Mouse (Mus musculus): ENCODE results near the gene Gm9913. TPM values are rescaled to one million over a fixed set of nuclear protein-coding genes. Genes with fewer than 3 reads are reported as not detected.
A peak's percentile ranks its signal among the peaks of the same experiment; 100 is the strongest.

Gm9913 gene
- polyA plus RNA-seq (2015; fragmentation: Nextera tagmentation; extraction: Ambion mirVana), result 0.34 and 0.39 TPM in 2 replicates

GRCm38 (mm10) chr2:125505006-125505745 lies at the start of gene Gm9913:
Gm9913 (plus strand) TSS chr2:125505089.
- WGBS, result 3% methylated on average over 44 of the region's 45 CpGs
- no peak for ATAC-seq
- no peaks in the 10 kb centered on the region for H3K9me3 ChIP-seq (ENCODE audit: control insufficient read depth)
- H3K36me3 ChIP-seq (ENCODE audit: control insufficient read depth, insufficient read depth), result no peaks in the 10 kb centered on the region
- H3K9ac ChIP-seq (ENCODE audit: low read depth, low read length), result peak within 1 kb of the TSS; percentile 58
- peaks cover 29% of the 10 kb centered on the region for H3K27me3 ChIP-seq (replicated peaks; ENCODE audit: control insufficient read depth, insufficient read depth, low read length)
- H3K4me3 ChIP-seq (ENCODE audit: low read depth, low read length), result peak within 1 kb of the TSS; percentile 58
- TF ChIP-seq CTCF (IDR thresholded peaks at IDR 0.05; ENCODE audit: low read depth), result no peak
- peak within 1 kb of the TSS; percentile 71 for H3K27ac ChIP-seq (ENCODE audit: low read depth, low read length)
- H3K4me2 ChIP-seq (replicated peaks; ENCODE audit: low read depth), result peak within 1 kb of the TSS; percentile 68
- H3K4me1 ChIP-seq (replicated peaks; ENCODE audit: control insufficient read depth, insufficient read depth, low read length), result no peaks in the 10 kb centered on the region

GRCm38 (mm10) chr2:125456059-125456789 lies 48.7 kb upstream of the Gm9913 start:
- 77% methylated on average over 15 of the region's 15 CpGs for WGBS
- no peak overlapping the region for H3K4me3 ChIP-seq (ENCODE audit: low read depth, low read length)
- no peak overlapping the region for H3K27ac ChIP-seq (ENCODE audit: low read depth, low read length)
- H3K9ac ChIP-seq (ENCODE audit: low read depth, low read length), result no peak overlapping the region
- H3K4me1 ChIP-seq (replicated peaks; ENCODE audit: control insufficient read depth, insufficient read depth, low read length), result no peaks in the 10 kb centered on the region
- H3K36me3 ChIP-seq (ENCODE audit: control insufficient read depth, insufficient read depth), result no peaks in the 10 kb centered on the region
- no peaks in the 10 kb centered on the region for H3K9me3 ChIP-seq (ENCODE audit: control insufficient read depth)
- ATAC-seq, result no peak
- H3K27me3 ChIP-seq (replicated peaks; ENCODE audit: control insufficient read depth, insufficient read depth, low read length), result no peaks in the 10 kb centered on the region
- no peak overlapping the region for H3K4me2 ChIP-seq (replicated peaks; ENCODE audit: low read depth)
- TF ChIP-seq CTCF (IDR thresholded peaks at IDR 0.05; ENCODE audit: low read depth), result no peak; the same call in 1 of the 2 replicates

- Histone ChIP-seq H3K9me3 (ENCODE audit: control insufficient read depth) (no peaks in the 10 kb centered on the region), H3K27me3 (replicated peaks; ENCODE audit: control insufficient read depth, insufficient read depth, low read length) (no peaks in the 10 kb centered on the region), H3K4me1 (replicated peaks; ENCODE audit: control insufficient read depth, insufficient read depth, low read length) (no peaks in the 10 kb centered on the region), H3K36me3 (ENCODE audit: control insufficient read depth, insufficient read depth) (no peaks in the 10 kb centered on the region), H3K9ac (ENCODE audit: low read depth, low read length) (no peak overlapping the region), H3K4me3 (ENCODE audit: low read depth, low read length) (no peak overlapping the region), H3K4me2 (replicated peaks; ENCODE audit: low read depth) (no peak overlapping the region), H3K27ac (ENCODE audit: low read depth, low read length) (0 out of 2 replicates have a peak overlapping the region, but pooled peaks have one; percentile 4)
- no peak for TF ChIP-seq CTCF (IDR thresholded peaks at IDR 0.05; ENCODE audit: low read depth)
- no peak for ATAC-seq
- 53% methylated on average over 3 of the region's 3 CpGs for WGBS
Measured at GRCm38 (mm10) chr2:125459087-125459486, 45.8 kb upstream of the Gm9913 start.

- H3K27ac ChIP-seq (ENCODE audit: low read depth, low read length), result no peak overlapping the region
- 65% methylated on average over 6 of the region's 6 CpGs for WGBS
- 0 out of 2 replicates have a peak, but pooled peaks cover 4% of the 10 kb centered on the region for H3K36me3 ChIP-seq (ENCODE audit: control insufficient read depth, insufficient read depth)
- H3K9ac ChIP-seq (ENCODE audit: low read depth, low read length), result no peak overlapping the region
- no peak overlapping the region for H3K4me3 ChIP-seq (ENCODE audit: low read depth, low read length)
- no peak for ATAC-seq
- no peaks in the 10 kb centered on the region for H3K27me3 ChIP-seq (replicated peaks; ENCODE audit: control insufficient read depth, insufficient read depth, low read length)
- no peak for TF ChIP-seq CTCF (IDR thresholded peaks at IDR 0.05; ENCODE audit: low read depth)
- no peak overlapping the region for H3K4me2 ChIP-seq (replicated peaks; ENCODE audit: low read depth)
- H3K9me3 ChIP-seq (ENCODE audit: control insufficient read depth), result no peaks in the 10 kb centered on the region
- no peaks in the 10 kb centered on the region for H3K4me1 ChIP-seq (replicated peaks; ENCODE audit: control insufficient read depth, insufficient read depth, low read length)
Measured at GRCm38 (mm10) chr2:125464036-125464435, 40.9 kb upstream of the Gm9913 start.

- H3K27me3 ChIP-seq (replicated peaks; ENCODE audit: control insufficient read depth, insufficient read depth, low read length), result no peaks in the 10 kb centered on the region
- H3K4me1 ChIP-seq (replicated peaks; ENCODE audit: control insufficient read depth, insufficient read depth, low read length), result no peaks in the 10 kb centered on the region
- TF ChIP-seq CTCF (IDR thresholded peaks at IDR 0.05; ENCODE audit: low read depth), result no peak
- WGBS, result 58% methylated on average over 8 of the region's 8 CpGs
- H3K9ac ChIP-seq (ENCODE audit: low read depth, low read length), result no peak overlapping the region
- no peak overlapping the region for H3K27ac ChIP-seq (ENCODE audit: low read depth, low read length)
- no peak overlapping the region for H3K4me2 ChIP-seq (replicated peaks; ENCODE audit: low read depth)
- H3K4me3 ChIP-seq (ENCODE audit: low read depth, low read length), result no peak overlapping the region
- H3K36me3 ChIP-seq (ENCODE audit: control insufficient read depth, insufficient read depth), result 0 out of 2 replicates have a peak, but pooled peaks cover 4% of the 10 kb centered on the region
- ATAC-seq, result no peak
- no peaks in the 10 kb centered on the region for H3K9me3 ChIP-seq (ENCODE audit: control insufficient read depth)
Measured at GRCm38 (mm10) chr2:125470553-125471295, 34.2 kb upstream of the Gm9913 start.

GRCm38 (mm10) chr2:125471721-125472120 lies 33.2 kb upstream of the Gm9913 start:
- Histone ChIP-seq H3K4me3 (ENCODE audit: low read depth, low read length) (no peak overlapping the region), H3K27me3 (replicated peaks; ENCODE audit: control insufficient read depth, insufficient read depth, low read length) (no peaks in the 10 kb centered on the region), H3K9ac (ENCODE audit: low read depth, low read length) (no peak overlapping the region), H3K36me3 (ENCODE audit: control insufficient read depth, insufficient read depth) (no peaks in the 10 kb centered on the region), H3K9me3 (ENCODE audit: control insufficient read depth) (no peaks in the 10 kb centered on the region), H3K4me2 (replicated peaks; ENCODE audit: low read depth) (no peak overlapping the region), H3K27ac (ENCODE audit: low read depth, low read length) (no peak overlapping the region), H3K4me1 (replicated peaks; ENCODE audit: control insufficient read depth, insufficient read depth, low read length) (no peaks in the 10 kb centered on the region)
- no peak for TF ChIP-seq CTCF (IDR thresholded peaks at IDR 0.05; ENCODE audit: low read depth)
- ATAC-seq, result no peak
- 79% methylated on average over 4 of the region's 4 CpGs for WGBS

Measured in intestine, postnatal 0 days (tissue).